ENCODE assay signal across 10 mouse cellular contexts in the genomic region with DNA sequence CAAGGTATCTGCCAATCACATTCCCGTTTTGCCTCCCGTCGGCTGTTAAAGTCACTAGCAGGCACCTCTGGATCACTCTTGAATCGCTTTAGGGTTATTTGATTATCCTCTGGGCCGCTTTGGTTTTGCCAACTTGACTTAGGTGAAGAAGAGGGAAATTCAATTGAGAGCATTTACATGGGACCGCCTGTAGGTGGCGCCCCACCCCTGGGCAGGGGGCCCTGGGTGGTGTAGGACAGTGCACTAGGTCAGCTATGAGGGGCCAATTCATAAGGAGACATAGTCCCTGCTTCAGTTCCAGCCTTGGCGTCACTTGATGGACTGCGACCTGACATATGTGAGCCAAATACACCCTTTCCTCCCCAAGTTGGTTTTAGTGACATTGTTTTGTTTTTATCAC. TPM values are rescaled to one million over a fixed set of nuclear protein-coding genes. Genes with fewer than 3 reads are reported as not detected.
A peak's percentile ranks its signal among the peaks of the same experiment; 100 is the strongest.
DNase-seq lines count a peak whose midpoint lies in the region; ATAC-seq and TF ChIP-seq lines count a peak whose summit lies in the region.
"Had no signal": no experiment of that assay in that cellular context is flagged by ENCODE, and none has a peak within 500 bp of the region (broad histone marks: within the 10 kb centered on the region; RNA-seq: fewer than 3 reads in every experiment).

No protein-coding gene starts in this region.

- peak; percentile 15 for DNase-seq in kidney, adult 18-20 months
- no peak for DNase-seq in kidney, postnatal 10 days
- DNase-seq in lung, postnatal 0 days (ENCODE audit: low spot score), result peak; percentile 64
- peak; percentile 24 for DNase-seq in testis, postnatal 14 days (ENCODE audit: low spot score)
- no peak for DNase-seq in left cerebral cortex, adult 9 months (ENCODE audit: low spot score in 2 of 2)
- no peak for DNase-seq in urinary bladder, postnatal 10 days (ENCODE audit: low spot score)
- DNase-seq: liver, embryonic 13.5 days had no signal

- TF ChIP-seq EP300 in lung, postnatal 0 days (IDR thresholded peaks at IDR 0.05), result no peak

- H3K36me3 ChIP-seq in E14TG2a.4 (ENCODE audit: insufficient read depth, low read length), result no peaks in the 10 kb centered on the region
- H3K36me3 ChIP-seq in lung, postnatal 0 days (ENCODE audit: insufficient read depth, low read length), result no peaks in the 10 kb centered on the region
- H3K36me3 ChIP-seq: embryonic facial prominence, embryonic 13.5 days; liver, embryonic 13.5 days had no signal

- H3K4me2 ChIP-seq in lung, postnatal 0 days (replicated peaks; ENCODE audit: low read depth, low read length), result no peak overlapping the region
- H3K4me2 ChIP-seq: embryonic facial prominence, embryonic 13.5 days; liver, embryonic 13.5 days had no signal

- TF ChIP-seq CTCF in E14TG2a.4 (conservative IDR thresholded peaks at IDR 0.05; ENCODE audit: low read length), result peak; percentile 92
- peak; percentile 80 for TF ChIP-seq CTCF in bone marrow, adult 2 months (IDR thresholded peaks at IDR 0.05; ENCODE audit: control insufficient read depth, insufficient read depth, low read length)
- peak; percentile 87 for TF ChIP-seq CTCF in lung, postnatal 0 days (IDR thresholded peaks at IDR 0.05)

- 43% methylated on average over 9 of the region's 9 CpGs for WGBS in bone marrow, adult 2 months
- WGBS in lung, postnatal 0 days, result 41% methylated on average over 9 of the region's 9 CpGs

- no peak overlapping the region for H3K27ac ChIP-seq in bone marrow, adult 2 months (ENCODE audit: control insufficient read depth, insufficient read depth, low read depth, low read length, poor library complexity)
- no peak overlapping the region for H3K27ac ChIP-seq in lung, postnatal 0 days (ENCODE audit: low read length)
- H3K27ac ChIP-seq: embryonic facial prominence, embryonic 13.5 days; liver, embryonic 13.5 days had no signal

- peaks cover 11% of the 10 kb centered on the region for H3K9me3 ChIP-seq in E14TG2a.4 (ENCODE audit: low read length)
- H3K9me3 ChIP-seq in lung, postnatal 0 days (ENCODE audit: low read length), result no peaks in the 10 kb centered on the region
- H3K9me3 ChIP-seq: embryonic facial prominence, embryonic 13.5 days; liver, embryonic 13.5 days had no signal

- ATAC-seq in lung, postnatal 0 days, result 0 out of 2 replicates have a peak, but pooled peaks have one; percentile 47

- no peak for TF ChIP-seq POLR2A in bone marrow, adult 2 months (IDR thresholded peaks at IDR 0.05; ENCODE audit: borderline replicate concordance, control insufficient read depth, low read depth, low read length)

- H3K9ac ChIP-seq in lung, postnatal 0 days (replicated peaks; ENCODE audit: low read depth), result no peak overlapping the region
- H3K9ac ChIP-seq: embryonic facial prominence, embryonic 13.5 days; liver, embryonic 13.5 days had no signal

- 0 out of 2 replicates have a peak, but pooled peaks cover 7% of the 10 kb centered on the region for H3K27me3 ChIP-seq in E14TG2a.4 (ENCODE audit: insufficient read depth, low read length)
- H3K27me3 ChIP-seq in lung, postnatal 0 days (replicated peaks; ENCODE audit: insufficient read depth, low read length), result no peaks in the 10 kb centered on the region
- H3K27me3 ChIP-seq: embryonic facial prominence, embryonic 13.5 days; liver, embryonic 13.5 days had no signal

- no peaks in the 10 kb centered on the region; the same call in 1 of the 2 replicates for H3K4me1 ChIP-seq in E14TG2a.4 (replicated peaks; ENCODE audit: low read depth, low read length)
- no peaks in the 10 kb centered on the region for H3K4me1 ChIP-seq in bone marrow, adult 2 months (ENCODE audit: control insufficient read depth, insufficient read depth, low read length)
- no peaks in the 10 kb centered on the region for H3K4me1 ChIP-seq in lung, postnatal 0 days (ENCODE audit: insufficient read depth, low read depth, low read length)
- H3K4me1 ChIP-seq: embryonic facial prominence, embryonic 13.5 days; liver, embryonic 13.5 days had no signal

- H3K4me3 ChIP-seq in E14TG2a.4 (replicated peaks; ENCODE audit: low read length), result no peak overlapping the region
- no peak overlapping the region for H3K4me3 ChIP-seq in bone marrow, adult 2 months (replicated peaks; ENCODE audit: control insufficient read depth, low read depth, low read length)
- H3K4me3 ChIP-seq in lung, postnatal 0 days (ENCODE audit: low read depth, low read length), result no peak overlapping the region
- H3K4me3 ChIP-seq: embryonic facial prominence, embryonic 13.5 days; liver, embryonic 13.5 days had no signal

RNA-seq across cellular contexts. Expression of a gene that starts 10.0 kb away (rescaled TPM):
- polyA plus RNA-seq in bone marrow, adult 2 months (2011; ENCODE audit: insufficient read depth, insufficient read length, low replicate concordance, missing spikeins), result 13.6 and 19.7 TPM in 2 replicates
- polyA plus RNA-seq in lung, postnatal 0 days (2015; fragmentation: Nextera tagmentation; extraction: Ambion mirVana), result 8.9 and 9.0 TPM in 2 replicates

RNA-seq across cellular contexts. Expression of a gene that starts 10.1 kb away (rescaled TPM):
- polyA plus RNA-seq in bone marrow, adult 2 months (2011; ENCODE audit: insufficient read depth, insufficient read length, low replicate concordance, missing spikeins), result 0.81 and 1.8 TPM in 2 replicates
- polyA plus RNA-seq in lung, postnatal 0 days (2015; fragmentation: Nextera tagmentation; extraction: Ambion mirVana), result 12.3 and 12.9 TPM in 2 replicates

Comparison
In these comparisons a context has a peak if more than half of its experiments do, and no peak if none do; other contexts are left out.
1. DNase-seq: peak in kidney, adult 18-20 months (single experiment), lung, postnatal 0 days (single experiment) and testis, postnatal 14 days (single experiment); none in kidney, postnatal 10 days (single experiment), left cerebral cortex, adult 9 months (0 of 2) and urinary bladder, postnatal 10 days (single experiment).
2. Peak in every context shown above with its lines, with median percentiles within 50 percentile points of each other: CTCF ChIP-seq.